Mouse (Mus musculus) neural tube, embryonic 13.5 days (tissue): ENCODE results near the gene Wfdc17. TPM values are rescaled to one million over a fixed set of nuclear protein-coding genes. Genes with fewer than 3 reads are reported as not detected.
A peak's percentile ranks its signal among the peaks of the same experiment; 100 is the strongest.

ENCODE experiments used
- ATAC-seq: fragments of 200-750 bp; cut with Nextera tagmentation; 2 replicates; pipeline ENCODE4 v1.8.0; 2017; ENCODE audit warnings: low read depth, mild to moderate bottlenecking, moderate TSS enrichment, moderate library complexity
- H3K27ac ChIP-seq: fragments of 300-500 bp; sonication (generic); replicated peaks from 2 replicates; pipeline ENCODE4 v1.5.1; 2015; ENCODE audit warnings: moderate library complexity, mild to moderate bottlenecking, inconsistent platforms
- H3K27me3 ChIP-seq: fragments of 300-500 bp; sonication (generic); 2 replicates; pipeline ENCODE4 v1.6.1; 2015; ENCODE audit warnings: mild to moderate bottlenecking, inconsistent platforms
- H3K36me3 ChIP-seq: fragments of 300-500 bp; sonication (generic); 2 replicates; pipeline ENCODE4 v1.6.1; 2015; ENCODE audit warnings: mild to moderate bottlenecking, inconsistent platforms
- H3K4me1 ChIP-seq: fragments of 300-500 bp; sonication (generic); replicated peaks from 2 replicates; pipeline ENCODE4 v1.6.1; 2015; ENCODE audit warnings: inconsistent platforms
- H3K4me2 ChIP-seq: fragments of 300-500 bp; sonication (generic); 2 replicates; pipeline ENCODE4 v1.6.1; 2015; ENCODE audit warnings: inconsistent platforms, mild to moderate bottlenecking, moderate library complexity
- H3K4me3 ChIP-seq: fragments of 300-500 bp; sonication (generic); 2 replicates; pipeline ENCODE4 v1.5.1; 2015; ENCODE audit warnings: mild to moderate bottlenecking, inconsistent platforms
- H3K9ac ChIP-seq: fragments of 300-500 bp; sonication (generic); 2 replicates; pipeline ENCODE4 v1.6.1; 2015; ENCODE audit warnings: moderate library complexity, mild to moderate bottlenecking, inconsistent platforms
- H3K9me3 ChIP-seq: fragments of 300-500 bp; sonication (generic); 2 replicates; pipeline ENCODE4 v1.6.1; 2016; ENCODE audit warnings: inconsistent platforms
- WGBS: fragments of 180-500 bp; shearing (Covaris S2); methylation state at CpG from one replicate; pipeline ENCODE4 v1.1.7; 2015; 5-methylcytosine and 5-hydroxymethylcytosine counted together
- polyA plus RNA-seq: library from polyadenylated mRNA; unstranded; fragments of >200 nt; fragmentation: Nextera tagmentation; extraction: Ambion mirVana; gene quantifications from 2 replicates; pipeline ENCODE4 v1.2.1, GENCODE M21; 2015

Wfdc17 gene
- polyA plus RNA-seq, 1 experiment from 2014 or later, result not detected

DNA sequence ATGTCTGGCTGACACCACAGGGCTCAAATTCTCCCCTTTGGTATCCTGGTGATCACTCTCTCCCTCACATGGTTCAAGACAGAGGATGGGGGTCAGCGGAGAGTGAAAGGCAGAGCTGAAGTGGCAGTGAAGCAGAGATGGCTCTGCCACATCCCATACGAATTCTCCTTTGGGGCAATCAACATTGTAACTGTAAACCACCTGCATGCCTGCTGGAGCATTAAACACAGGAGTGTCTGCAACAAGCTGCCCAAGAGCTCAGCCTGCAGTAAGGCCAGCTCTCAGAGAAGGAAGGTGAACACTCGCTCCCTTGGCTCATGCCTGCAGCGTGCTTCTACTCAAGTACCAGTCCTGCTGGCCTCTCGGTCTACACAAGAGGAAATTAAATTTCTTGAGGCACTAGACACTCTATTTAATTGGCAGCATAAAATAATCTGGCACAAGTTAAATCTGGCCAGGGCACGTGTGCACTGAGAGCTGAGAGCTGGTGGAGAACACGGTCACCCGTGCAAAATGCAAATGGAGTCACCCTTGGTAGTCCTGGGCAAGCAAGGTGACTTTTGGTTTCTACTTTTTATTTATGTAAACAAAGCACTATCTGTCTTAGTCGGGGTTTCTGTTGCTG, 39.1 kb downstream of the Wfdc17 start:
- no peaks in the 10 kb centered on the region for H3K4me1 ChIP-seq
- no peak overlapping the region for H3K27ac ChIP-seq
- no peaks in the 10 kb centered on the region for H3K9me3 ChIP-seq
- H3K4me2 ChIP-seq, result no peak overlapping the region
- H3K9ac ChIP-seq, result no peak overlapping the region
- no peak for ATAC-seq
- 75% methylated on average over 9 of the region's 9 CpGs for WGBS
- H3K36me3 ChIP-seq, result no peaks in the 10 kb centered on the region
- no peak overlapping the region for H3K4me3 ChIP-seq
- peaks cover 14% of the 10 kb centered on the region for H3K27me3 ChIP-seq

DNA sequence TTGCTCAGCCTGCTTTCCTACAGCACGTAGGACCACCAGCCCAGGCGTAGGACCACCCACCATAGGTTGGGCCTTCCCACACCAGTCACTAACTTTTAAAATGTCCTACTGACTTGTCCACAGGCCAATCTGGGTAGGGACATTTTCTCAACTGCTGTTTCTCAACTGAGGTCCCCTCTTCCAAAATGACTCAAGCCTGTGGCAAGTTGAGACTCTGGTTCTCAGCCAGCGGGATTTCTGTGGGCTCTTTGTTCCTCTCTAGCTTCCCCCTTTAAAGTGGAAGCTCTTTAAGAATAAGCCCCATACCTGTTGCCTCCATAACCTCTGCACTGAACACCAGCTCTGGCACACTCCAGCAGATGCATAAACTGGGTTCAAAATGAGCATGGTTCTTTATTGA, 39.7 kb downstream of the Wfdc17 start:
- Histone ChIP-seq H3K27me3 (peaks cover 20% of the 10 kb centered on the region), H3K4me3 (no peak overlapping the region), H3K9me3 (no peaks in the 10 kb centered on the region), H3K9ac (no peak overlapping the region), H3K27ac (no peak overlapping the region), H3K36me3 (no peaks in the 10 kb centered on the region), H3K4me2 (no peak overlapping the region), H3K4me1 (no peaks in the 10 kb centered on the region)
- 87% methylated on average over 3 of the region's 3 CpGs for WGBS
- ATAC-seq, result no peak

DNA sequence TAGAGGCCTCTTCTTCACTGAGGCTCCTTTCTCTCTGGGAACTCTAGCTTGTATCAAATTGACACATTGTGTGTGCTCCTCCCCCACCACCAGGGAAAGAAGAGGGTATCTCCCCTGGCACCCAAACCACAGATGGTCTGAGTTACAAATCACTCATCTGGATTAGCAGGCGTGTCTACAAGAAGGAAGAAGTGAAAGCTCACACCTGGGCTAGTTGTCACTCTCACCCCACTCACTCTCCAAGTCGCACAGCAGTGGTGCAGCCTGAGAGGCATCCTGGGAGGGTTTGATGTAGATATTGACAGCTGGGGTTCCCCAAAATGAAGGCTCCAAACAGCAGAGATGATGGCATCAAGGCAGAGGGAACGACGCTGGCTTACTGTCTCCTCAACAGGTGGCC, 42.4 kb downstream of the Wfdc17 start:
- H3K4me2 ChIP-seq, result no peak overlapping the region
- no peak overlapping the region for H3K27ac ChIP-seq
- no peaks in the 10 kb centered on the region for H3K4me1 ChIP-seq
- no peaks in the 10 kb centered on the region for H3K9me3 ChIP-seq
- H3K36me3 ChIP-seq, result no peaks in the 10 kb centered on the region
- H3K4me3 ChIP-seq, result no peak overlapping the region
- WGBS, result 68% methylated on average over 4 of the region's 4 CpGs
- ATAC-seq, result no peak
- H3K27me3 ChIP-seq, result peaks cover 29% of the 10 kb centered on the region
- H3K9ac ChIP-seq, result no peak overlapping the region

DNA sequence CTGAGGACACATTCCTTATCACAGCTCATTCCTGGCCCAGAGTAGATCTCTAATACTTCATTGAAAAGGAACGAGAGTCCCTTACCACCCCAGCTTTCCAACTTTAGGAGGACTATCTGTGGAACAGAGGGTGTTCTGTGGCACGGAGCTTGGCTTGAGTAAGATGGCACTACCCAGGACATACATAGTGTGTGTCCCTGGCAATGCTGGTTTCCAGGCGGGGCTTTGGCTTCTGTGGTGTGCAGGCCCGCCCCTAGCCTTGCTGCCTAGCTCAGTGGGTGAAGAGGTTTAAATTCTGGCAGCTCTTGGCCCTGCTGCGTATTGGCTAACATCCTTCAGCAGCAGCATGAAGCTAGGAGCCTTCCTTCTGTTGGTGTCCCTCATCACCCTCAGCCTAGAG, 42.9 kb downstream of the Wfdc17 start, which contains the start of gene Wfdc21:
Gene Wfdc21 (plus strand): TSS at position 260 of the 400 bp plus-strand sequence.
- ATAC-seq, result no peak
- no peak within 1 kb of the TSS for H3K9ac ChIP-seq
- 82% methylated on average over 5 of the region's 5 CpGs for WGBS
- H3K27ac ChIP-seq, result no peak within 1 kb of the TSS
- H3K4me2 ChIP-seq, result no peak within 1 kb of the TSS
- H3K4me3 ChIP-seq, result no peak within 1 kb of the TSS
- H3K9me3 ChIP-seq, result no peaks in the 10 kb centered on the region
- H3K36me3 ChIP-seq, result no peaks in the 10 kb centered on the region
- H3K4me1 ChIP-seq, result no peaks in the 10 kb centered on the region
- H3K27me3 ChIP-seq, result peaks cover 34% of the 10 kb centered on the region

DNA sequence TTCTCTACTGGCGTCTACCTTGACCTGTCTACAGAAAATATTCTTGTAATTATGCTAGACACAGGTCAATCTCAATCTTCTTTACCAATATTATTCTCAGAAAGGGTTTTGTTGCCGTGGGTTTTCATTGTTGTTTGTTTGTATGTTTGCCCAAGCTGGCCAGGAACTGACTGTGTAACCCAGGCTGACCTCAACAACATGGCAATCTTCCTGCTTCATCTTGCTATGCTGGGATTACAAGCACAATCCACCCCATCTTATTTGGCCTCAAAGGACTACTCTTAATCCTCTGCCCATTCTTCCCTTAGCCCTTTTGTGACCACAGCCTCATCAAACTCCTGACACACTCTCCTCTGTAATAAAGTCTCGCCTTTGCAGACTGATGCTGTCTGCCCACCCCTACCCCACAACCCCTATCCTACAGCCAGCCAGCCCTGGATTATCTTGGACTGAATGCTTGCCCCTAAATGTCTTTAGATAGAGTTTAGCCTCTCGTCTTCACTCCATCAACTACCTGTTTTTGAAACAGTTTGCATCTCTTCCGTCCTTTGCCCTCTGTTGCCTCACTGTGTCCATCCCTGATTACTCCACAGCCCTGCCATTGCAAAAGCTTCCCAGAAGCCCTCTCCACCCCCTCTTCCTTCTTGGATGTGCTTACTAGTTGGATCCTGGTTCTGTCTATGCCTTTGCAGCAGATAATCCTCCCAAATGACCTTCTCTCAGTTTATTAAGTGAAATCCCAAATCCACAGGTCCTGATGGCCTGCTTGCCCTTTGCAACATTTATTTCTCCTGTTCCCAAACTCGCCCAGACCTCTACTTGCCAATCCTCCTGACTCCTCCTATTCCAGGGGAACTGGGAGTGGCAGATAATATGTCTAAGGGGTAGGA, 43.8 kb downstream of the Wfdc17 start:
- no peaks in the 10 kb centered on the region for H3K4me1 ChIP-seq
- no peak for ATAC-seq
- H3K9me3 ChIP-seq, result no peaks in the 10 kb centered on the region
- H3K4me2 ChIP-seq, result no peak overlapping the region
- no peaks in the 10 kb centered on the region for H3K36me3 ChIP-seq
- H3K4me3 ChIP-seq, result no peak overlapping the region
- H3K9ac ChIP-seq, result no peak overlapping the region
- H3K27me3 ChIP-seq, result peaks cover 43% of the 10 kb centered on the region
- 70% methylated on average over 6 of the region's 6 CpGs for WGBS
- no peak overlapping the region for H3K27ac ChIP-seq

DNA sequence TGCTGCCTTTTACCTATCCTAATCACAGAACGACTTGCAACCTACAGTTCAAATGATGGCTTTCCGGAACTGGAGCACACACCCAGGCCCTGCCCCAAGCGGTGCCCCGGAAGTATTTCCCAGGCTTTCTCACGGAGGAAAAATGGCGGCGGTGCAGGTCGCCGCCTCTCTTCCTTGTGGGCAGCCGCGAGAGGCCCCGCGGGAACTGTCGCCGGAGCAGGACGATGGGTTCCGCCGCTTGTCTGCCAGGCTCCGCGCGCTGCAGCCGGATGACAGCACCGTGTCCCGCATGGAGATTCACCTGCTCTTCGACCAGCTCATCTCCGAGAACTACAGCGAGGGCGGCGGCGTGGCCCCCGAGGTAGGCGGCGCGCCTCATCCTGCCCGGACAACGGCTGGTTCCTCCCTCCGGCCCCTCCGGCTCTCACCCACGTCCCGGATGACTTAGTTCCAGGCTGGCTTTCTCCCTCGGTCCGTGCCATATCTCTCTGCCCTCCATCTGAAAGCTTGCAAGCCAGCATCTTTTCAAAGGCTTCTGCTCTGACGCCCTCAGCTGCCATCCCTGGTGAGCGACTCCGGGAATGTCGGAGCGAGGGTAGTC, 49.9 kb downstream of the Wfdc17 start, which contains the start of gene Heatr6:
Gene Heatr6 (plus strand): TSS at position 116 of the 601 bp plus-strand sequence.
- ATAC-seq, result peak; percentile 96
- peaks cover 30% of the 10 kb centered on the region for H3K36me3 ChIP-seq
- under 1% methylated on average over 47 of the region's 47 CpGs for WGBS
- peak within 1 kb of the TSS; percentile 79 for H3K4me2 ChIP-seq
- H3K9ac ChIP-seq, result peak within 1 kb of the TSS; percentile 93
- peak within 1 kb of the TSS; percentile 92 for H3K27ac ChIP-seq
- no peaks in the 10 kb centered on the region for H3K9me3 ChIP-seq
- peak within 1 kb of the TSS; percentile 74 for H3K4me3 ChIP-seq
- H3K27me3 ChIP-seq, result peaks cover 22% of the 10 kb centered on the region
- H3K4me1 ChIP-seq, result peaks cover 24% of the 10 kb centered on the region

DNA sequence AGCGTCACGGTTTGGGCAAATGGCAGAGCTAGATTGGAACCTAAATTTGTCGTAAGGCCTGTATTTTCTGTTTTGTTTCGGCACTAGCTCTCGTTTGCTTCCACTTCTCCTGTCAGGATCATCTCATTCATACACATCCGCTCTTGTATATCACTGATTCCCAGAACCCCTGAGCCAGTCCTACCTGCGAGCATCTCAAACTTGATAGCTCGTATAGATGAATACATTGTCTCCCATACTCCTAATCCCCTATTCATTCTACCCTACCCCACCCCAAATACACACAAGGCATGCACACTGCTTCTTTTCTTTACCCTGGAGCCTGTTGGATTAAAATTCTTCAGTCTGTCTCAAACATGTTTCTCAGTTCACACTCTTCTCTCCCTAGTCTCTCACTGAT, 50.4 kb downstream of the Wfdc17 start:
- Histone ChIP-seq H3K9ac (peak overlapping the region; percentile 93), H3K27ac (peak overlapping the region; percentile 92), H3K4me1 (peaks cover 24% of the 10 kb centered on the region), H3K4me3 (peak overlapping the region; percentile 74), H3K36me3 (peaks cover 36% of the 10 kb centered on the region), H3K4me2 (peak overlapping the region; percentile 79), H3K27me3 (peaks cover 17% of the 10 kb centered on the region), H3K9me3 (no peaks in the 10 kb centered on the region)
- 11% methylated on average over 8 of the region's 8 CpGs for WGBS
- ATAC-seq, result peak; percentile 60

Other genes starting within 250 kb of the Wfdc17 start
- gene Mmp28, start 240.9 kb upstream of the Wfdc17 start, polyA plus RNA-seq, result 3.5 and 4.6 TPM in 2 replicates
- 10.8 and 11.8 TPM in 2 replicates for gene Taf15, start 230.9 kb upstream of the Wfdc17 start, polyA plus RNA-seq
- gene Heatr9, start 181.8 kb upstream of the Wfdc17 start, polyA plus RNA-seq, result not detected in 2 replicates
- not detected in 2 replicates for gene Ccl5, start 173.5 kb upstream of the Wfdc17 start, polyA plus RNA-seq
- 2.4 and 3.1 TPM in 2 replicates for gene Ccl9, start 125.4 kb upstream of the Wfdc17 start, polyA plus RNA-seq
- gene Ccl6, start 110.9 kb upstream of the Wfdc17 start, polyA plus RNA-seq, result 2.7 and 3.5 TPM in 2 replicates
- gene Rpl9-ps1, start 58.4 kb upstream of the Wfdc17 start, polyA plus RNA-seq, result not detected in 2 replicates
- gene Ccl3, start 54.6 kb upstream of the Wfdc17 start, polyA plus RNA-seq, result 2.0 and 3.0 TPM in 2 replicates
- gene Ccl4, start 41.4 kb upstream of the Wfdc17 start, polyA plus RNA-seq, result 0.65 and 1.9 TPM in 2 replicates
- gene Wfdc18, start 5.0 kb downstream of the Wfdc17 start, polyA plus RNA-seq, result not detected in 2 replicates
- not detected in 2 replicates for gene Wfdc21, start 42.9 kb downstream of the Wfdc17 start, polyA plus RNA-seq
- gene Heatr6, start 49.7 kb downstream of the Wfdc17 start, polyA plus RNA-seq, result 32.7 and 35.5 TPM in 2 replicates
- gene Hnf1b, start 146.1 kb downstream of the Wfdc17 start, polyA plus RNA-seq, result 0.32 and 0.33 TPM in 2 replicates
- 27.7 and 28.4 TPM in 2 replicates for gene Ddx52, start 238.1 kb downstream of the Wfdc17 start, polyA plus RNA-seq